Mouse (Mus musculus) C2C12 (cell line): Measurements from ENCODE around the gene Mbd3. TPM values are rescaled to one million over a fixed set of nuclear protein-coding genes. Genes with fewer than 3 reads are reported as not detected.

Experiments
- H3K27me3 ChIP-seq: one replicate; pipeline ENCODE4 v1.6.1; 2011; ENCODE audit not compliant: control insufficient read depth, insufficient read depth, insufficient read length
- H3K36me3 ChIP-seq: one replicate; pipeline ENCODE4 v1.6.1; 2011; ENCODE audit not compliant: control insufficient read depth, insufficient read depth
- H3K4me3 ChIP-seq: one replicate; pipeline ENCODE4 v1.5.1; 2011; ENCODE audit warnings: mild to moderate bottlenecking, control low read depth; ENCODE audit not compliant: poor library complexity, insufficient read depth, severe bottlenecking
- H3K79me2 ChIP-seq: one replicate; pipeline ENCODE4 v1.6.1; 2011; ENCODE audit not compliant: control insufficient read depth, insufficient read depth
- H3K79me3 ChIP-seq: one replicate; pipeline ENCODE4 v1.6.1; 2011; ENCODE audit warnings: low read depth, control low read depth
- H3ac ChIP-seq: one replicate; pipeline ENCODE3; 2011; ENCODE audit warnings: low read depth; ENCODE audit not compliant: control insufficient read depth, insufficient read length
- CEBPB ChIP-seq: IDR thresholded peaks from one replicate; pipeline ENCODE4 v1.6.1; 2011; ENCODE audit warnings: low read depth, mild to moderate bottlenecking, control low read depth, moderate library complexity
- CTCF ChIP-seq: IDR thresholded peaks from one replicate; pipeline ENCODE4 v1.5.1; 2011; ENCODE audit not compliant: control insufficient read depth, insufficient read depth, insufficient read length
- FOSL1 ChIP-seq: IDR thresholded peaks from one replicate; pipeline ENCODE4 v1.8.0; 2011; ENCODE audit warnings: mild to moderate bottlenecking, low read length; ENCODE audit not compliant: poor library complexity, insufficient read depth, severe bottlenecking
- MAX ChIP-seq: IDR thresholded peaks from one replicate; pipeline ENCODE4 v1.6.1; 2011; ENCODE audit warnings: mild to moderate bottlenecking, control low read depth
- MYOD1 ChIP-seq: IDR thresholded peaks from one replicate; pipeline ENCODE4 v1.6.1; 2011; ENCODE audit warnings: low read depth; ENCODE audit not compliant: control insufficient read depth, insufficient read length
- MYOG ChIP-seq: IDR thresholded peaks from one replicate; pipeline ENCODE4 v1.6.1; 2011; ENCODE audit not compliant: control insufficient read depth, insufficient read length; ENCODE audit errors: extremely low read depth
- USF1 ChIP-seq: IDR thresholded peaks from one replicate; pipeline ENCODE4 v1.6.1; 2011; ENCODE audit warnings: low read depth, mild to moderate bottlenecking, control low read depth, moderate library complexity
- polyA plus RNA-seq: library from polyadenylated mRNA; unstranded; fragments of >200 nt; fragmentation: generic; extraction: Trizol; gene quantifications from one replicate; pipeline ENCODE4 v1.2.1, GENCODE M21; 2012; ENCODE audit warnings: missing spikeins

The Mbd3 gene
- polyA plus RNA-seq, 1 experiment, result 326 TPM

- no peak overlapping the region for H3ac ChIP-seq
- H3K79me3 ChIP-seq, result peaks cover 12% of the 10 kb centered on the region
- no peaks in the 10 kb centered on the region for H3K27me3 ChIP-seq
- H3K4me3 ChIP-seq, result no peak overlapping the region
- peaks cover 33% of the 10 kb centered on the region for H3K79me2 ChIP-seq
- TF ChIP-seq CEBPB, result no peak
- no peak for TF ChIP-seq MAX
- no peak for TF ChIP-seq MYOG
- TF ChIP-seq FOSL1, result no peak
- no peak for TF ChIP-seq CTCF
- TF ChIP-seq MYOD1, result no peak
- no peak for TF ChIP-seq USF1
- H3K36me3 ChIP-seq, result peaks cover 85% of the 10 kb centered on the region
Measured at GRCm38 (mm10) chr10:80421208-80421607, 21.9 kb upstream of the Mbd3 start.

- Histone ChIP-seq H3K4me3 (no peak overlapping the region), H3ac (no peak overlapping the region), H3K27me3 (no peaks in the 10 kb centered on the region), H3K36me3 (peaks cover 85% of the 10 kb centered on the region), H3K79me3 (peaks cover 12% of the 10 kb centered on the region), H3K79me2 (peaks cover 33% of the 10 kb centered on the region)
- TF ChIP-seq MAX, result no peak
- TF ChIP-seq FOSL1, result no peak
- TF ChIP-seq CTCF, result no peak
- no peak for TF ChIP-seq MYOD1
- no peak for TF ChIP-seq CEBPB
- no peak for TF ChIP-seq MYOG
- no peak for TF ChIP-seq USF1
Measured at GRCm38 (mm10) chr10:80420729-80421128, 21.4 kb upstream of the Mbd3 start.

- no peak overlapping the region for H3ac ChIP-seq
- no peak overlapping the region for H3K4me3 ChIP-seq
- H3K36me3 ChIP-seq, result peaks cover 85% of the 10 kb centered on the region
- H3K79me2 ChIP-seq, result peaks cover 20% of the 10 kb centered on the region
- TF ChIP-seq FOSL1 (no peak), CTCF (no peak), MYOD1 (no peak), MYOG (no peak), MAX (no peak), USF1 (no peak), CEBPB (no peak)
- peaks cover 6% of the 10 kb centered on the region for H3K79me3 ChIP-seq
- no peaks in the 10 kb centered on the region for H3K27me3 ChIP-seq
Measured at GRCm38 (mm10) chr10:80419419-80419818, 20.1 kb upstream of the Mbd3 start.

- Histone ChIP-seq H3K4me3 (no peak overlapping the region), H3K79me2 (peaks cover 9% of the 10 kb centered on the region), H3ac (no peak overlapping the region), H3K79me3 (peaks cover 2% of the 10 kb centered on the region), H3K27me3 (no peaks in the 10 kb centered on the region), H3K36me3 (peaks cover 91% of the 10 kb centered on the region)
- TF ChIP-seq FOSL1 (no peak), CEBPB (no peak), MYOG (no peak), MYOD1 (no peak), CTCF (no peak), USF1 (no peak), MAX (no peak)
Measured at GRCm38 (mm10) chr10:80418311-80418710, 19.0 kb upstream of the Mbd3 start.

GRCm38 (mm10) chr10:80417841-80418240 is 18.5 kb upstream of the Mbd3 start:
- peaks cover 4% of the 10 kb centered on the region for H3K79me2 ChIP-seq
- H3ac ChIP-seq, result no peak overlapping the region
- H3K4me3 ChIP-seq, result no peak overlapping the region
- H3K27me3 ChIP-seq, result no peaks in the 10 kb centered on the region
- TF ChIP-seq USF1 (no peak), MYOG (no peak), FOSL1 (no peak), MAX (no peak), CTCF (no peak), MYOD1 (no peak)
- H3K36me3 ChIP-seq, result peaks cover 89% of the 10 kb centered on the region
- no peaks in the 10 kb centered on the region for H3K79me3 ChIP-seq

GRCm38 (mm10) chr10:80417371-80417770 is 18.0 kb upstream of the Mbd3 start:
- Histone ChIP-seq H3K4me3 (no peak overlapping the region), H3K27me3 (no peaks in the 10 kb centered on the region), H3K36me3 (peaks cover 89% of the 10 kb centered on the region), H3K79me2 (no peaks in the 10 kb centered on the region), H3ac (no peak overlapping the region), H3K79me3 (no peaks in the 10 kb centered on the region)
- TF ChIP-seq CTCF, result no peak
- no peak for TF ChIP-seq MYOD1
- TF ChIP-seq MYOG, result no peak
- TF ChIP-seq CEBPB, result no peak
- no peak for TF ChIP-seq FOSL1
- TF ChIP-seq MAX, result no peak
- TF ChIP-seq USF1, result no peak
